Mouse (Mus musculus) left cerebral cortex, adult 8-10 months (tissue): ENCODE measurements around the gene H2al2c. TPM values are rescaled to one million over a fixed set of nuclear protein-coding genes. Genes with fewer than 3 reads are reported as not detected.
"Not testable (repeated sequence)": the region's sequence is repeated elsewhere in the genome, so short reads cannot be mapped to it uniquely, and the experiment has no call there.

Source experiments
- DNase-seq, 2 experiments: peaks; one replicate each; pipeline ENCODE4 v3.0.0; 2022; ENCODE audit warnings: low spot score in 2 of 2
- total RNA-seq, 4 experiments: library from RNA; stranded (reverse); gene quantifications; 2 replicates each; pipeline ENCODE4 v1.2.4; 2022

Gene H2al2c
- total RNA-seq, result not detected

- DNase-seq, result not testable (repeated sequence)
Observed at GRCm38 (mm10) chrY:2598799-2599198, at the start of gene H2al2c. H2al2c (plus strand) TSS chrY:2599099.

Other genes with a start within 250 kb of the H2al2c start
- gene Sry, start 64.6 kb downstream of the H2al2c start, total RNA-seq, result not detected
- not detected for gene H2al2b, start 121.6 kb downstream of the H2al2c start, total RNA-seq
- not detected for gene Gm4064, start 197.1 kb downstream of the H2al2c start, total RNA-seq
- not detected for gene Rbmy, start 231.6 kb downstream of the H2al2c start, total RNA-seq
- gene Gm10256, start 231.6 kb downstream of the H2al2c start, total RNA-seq, result not detected